Mouse (Mus musculus): ENCODE measurements around the gene Slc44a5. TPM values are rescaled to one million over a fixed set of nuclear protein-coding genes. Genes with fewer than 3 reads are reported as not detected.

Slc44a5 gene
- polyA plus RNA-seq, 1 experiment from 2014 or later, result 0.56 TPM

GRCm38 (mm10) chr3:154209201-154209754 lies 236.0 kb downstream of the Slc44a5 start:
- no peak overlapping the region for H3K4me3 ChIP-seq (ENCODE audit: low read length)
- ATAC-seq (replicated peaks; ENCODE audit: extremely low read depth, insufficient read depth, low FRiP score), result no peak
- no peaks in the 10 kb centered on the region for H3K4me1 ChIP-seq (ENCODE audit: control insufficient read depth, insufficient read depth, low read length)
- 29% methylated on average over 4 of the region's 4 CpGs for WGBS
- H3K27ac ChIP-seq (ENCODE audit: low read length), result no peak overlapping the region
- no peak overlapping the region for H3K9ac ChIP-seq (ENCODE audit: low read length)
- H3K27me3 ChIP-seq (ENCODE audit: control insufficient read depth, insufficient read depth, low read length), result no peaks in the 10 kb centered on the region
- no peaks in the 10 kb centered on the region for H3K36me3 ChIP-seq (ENCODE audit: control insufficient read depth, insufficient read depth)
- no peak overlapping the region for H3K4me2 ChIP-seq (ENCODE audit: low read depth, low read length)
- no peaks in the 10 kb centered on the region for H3K9me3 ChIP-seq (replicated peaks; ENCODE audit: control insufficient read depth, low read length)

- Histone ChIP-seq H3K9ac (ENCODE audit: low read length) (no peak overlapping the region), H3K27ac (ENCODE audit: low read length) (no peak overlapping the region), H3K27me3 (ENCODE audit: control insufficient read depth, insufficient read depth, low read length) (no peaks in the 10 kb centered on the region), H3K4me1 (ENCODE audit: control insufficient read depth, insufficient read depth, low read length) (no peaks in the 10 kb centered on the region), H3K9me3 (replicated peaks; ENCODE audit: control insufficient read depth, low read length) (no peaks in the 10 kb centered on the region), H3K36me3 (ENCODE audit: control insufficient read depth, insufficient read depth) (no peaks in the 10 kb centered on the region), H3K4me3 (ENCODE audit: low read length) (no peak overlapping the region), H3K4me2 (ENCODE audit: low read depth, low read length) (no peak overlapping the region)
- no peak for ATAC-seq (replicated peaks; ENCODE audit: extremely low read depth, insufficient read depth, low FRiP score)
- 24% methylated on average over 4 of the region's 4 CpGs for WGBS
Observed at GRCm38 (mm10) chr3:154209776-154210430, 236.7 kb downstream of the Slc44a5 start.

DNA sequence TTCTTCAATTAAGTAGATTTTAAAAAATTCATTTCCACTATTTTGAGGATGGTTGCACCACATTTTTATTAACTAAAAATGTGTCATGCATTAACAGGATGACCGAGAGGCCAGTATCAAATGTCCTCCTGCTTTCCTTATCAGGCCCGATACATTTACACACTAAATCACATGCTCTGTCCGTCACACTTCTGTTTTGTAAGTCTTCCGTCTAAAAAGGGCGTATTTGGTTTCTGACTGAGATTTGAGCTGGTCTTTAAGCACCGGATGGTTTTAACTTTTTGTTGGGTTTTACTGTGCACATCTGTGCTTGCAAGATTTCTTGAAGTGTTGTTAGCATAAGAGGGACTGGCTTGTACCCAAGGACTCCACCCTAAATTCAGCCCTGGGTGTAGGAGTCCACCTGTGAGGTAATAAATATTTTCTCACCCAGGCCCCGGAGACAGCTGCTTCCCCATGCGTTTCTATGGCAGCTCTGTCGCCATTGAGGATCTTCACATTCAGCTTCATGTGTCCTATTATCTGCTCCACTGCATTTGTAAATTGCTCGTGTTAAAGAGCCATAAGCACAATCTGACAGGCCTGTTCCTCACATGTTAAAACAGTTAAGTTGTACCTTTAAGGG lies 237.3 kb downstream of the Slc44a5 start:
- Histone ChIP-seq H3K27me3 (ENCODE audit: control insufficient read depth, insufficient read depth, low read length) (no peaks in the 10 kb centered on the region), H3K9me3 (replicated peaks; ENCODE audit: control insufficient read depth, low read length) (no peaks in the 10 kb centered on the region), H3K4me3 (ENCODE audit: low read length) (no peak overlapping the region), H3K4me2 (ENCODE audit: low read depth, low read length) (no peak overlapping the region), H3K4me1 (ENCODE audit: control insufficient read depth, insufficient read depth, low read length) (peaks cover 2% of the 10 kb centered on the region; the same call in 1 of the 2 replicates), H3K27ac (ENCODE audit: low read length) (no peak overlapping the region), H3K9ac (ENCODE audit: low read length) (no peak overlapping the region), H3K36me3 (ENCODE audit: control insufficient read depth, insufficient read depth) (no peaks in the 10 kb centered on the region)
- ATAC-seq (replicated peaks; ENCODE audit: extremely low read depth, insufficient read depth, low FRiP score), result no peak
- WGBS, result 56% methylated on average over 10 of the region's 10 CpGs

DNA sequence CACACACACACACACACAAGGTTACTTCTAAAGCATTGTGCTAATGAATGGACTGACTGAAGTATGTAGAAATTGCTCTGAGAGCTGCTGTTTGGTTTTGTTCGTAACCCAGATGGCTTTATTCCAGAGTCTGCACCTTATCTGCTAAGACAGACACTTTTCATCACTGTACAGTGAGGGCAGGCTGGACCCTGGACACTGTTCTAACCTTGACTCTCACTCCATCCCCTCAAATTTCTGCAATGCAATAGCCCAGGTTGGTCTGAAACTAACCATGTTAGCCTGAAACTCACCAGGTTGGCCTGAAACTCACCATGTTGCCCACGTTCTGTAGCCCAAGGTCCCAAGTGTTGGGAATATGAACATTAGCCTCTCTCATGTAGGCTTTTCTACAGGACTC lies 239.3 kb downstream of the Slc44a5 start:
- no peak overlapping the region for H3K4me2 ChIP-seq (ENCODE audit: low read depth, low read length)
- peaks cover 2% of the 10 kb centered on the region; the same call in 1 of the 2 replicates for H3K4me1 ChIP-seq (ENCODE audit: control insufficient read depth, insufficient read depth, low read length)

GRCm38 (mm10) chr3:154215309-154215708 lies 242.1 kb downstream of the Slc44a5 start:
- no peaks in the 10 kb centered on the region for H3K36me3 ChIP-seq (ENCODE audit: control insufficient read depth, insufficient read depth)
- no peaks in the 10 kb centered on the region for H3K27me3 ChIP-seq (ENCODE audit: control insufficient read depth, insufficient read depth, low read length)
- no peaks in the 10 kb centered on the region for H3K9me3 ChIP-seq (replicated peaks; ENCODE audit: control insufficient read depth, low read length)
- no peak for ATAC-seq (replicated peaks; ENCODE audit: extremely low read depth, insufficient read depth, low FRiP score)
- peak overlapping the region; percentile 35; the same call in 1 of the 2 replicates for H3K27ac ChIP-seq (ENCODE audit: low read length)
- 36% methylated on average over 7 of the region's 7 CpGs for WGBS
- H3K4me3 ChIP-seq (ENCODE audit: low read length), result no peak overlapping the region
- no peak overlapping the region for H3K9ac ChIP-seq (ENCODE audit: low read length)
- H3K4me2 ChIP-seq (ENCODE audit: low read depth, low read length), result no peak overlapping the region
- H3K4me1 ChIP-seq (ENCODE audit: control insufficient read depth, insufficient read depth, low read length), result peaks cover 2% of the 10 kb centered on the region; the same call in 1 of the 2 replicates

More for the DNA sequence above, 239.3 kb downstream of the Slc44a5 start:
- no peak overlapping the region for H3K9ac ChIP-seq (ENCODE audit: low read length)
- WGBS, result 76% methylated on average over 2 of the region's 2 CpGs
- H3K27ac ChIP-seq (ENCODE audit: low read length), result no peak overlapping the region
- H3K36me3 ChIP-seq (ENCODE audit: control insufficient read depth, insufficient read depth), result no peaks in the 10 kb centered on the region
- H3K4me3 ChIP-seq (ENCODE audit: low read length), result no peak overlapping the region
- no peaks in the 10 kb centered on the region for H3K27me3 ChIP-seq (ENCODE audit: control insufficient read depth, insufficient read depth, low read length)
- no peaks in the 10 kb centered on the region for H3K9me3 ChIP-seq (replicated peaks; ENCODE audit: control insufficient read depth, low read length)
- no peak for ATAC-seq (replicated peaks; ENCODE audit: extremely low read depth, insufficient read depth, low FRiP score)

- no peaks in the 10 kb centered on the region for H3K36me3 ChIP-seq (ENCODE audit: control insufficient read depth, insufficient read depth)
- H3K4me2 ChIP-seq (ENCODE audit: low read depth, low read length), result no peak overlapping the region
- no peaks in the 10 kb centered on the region for H3K27me3 ChIP-seq (ENCODE audit: control insufficient read depth, insufficient read depth, low read length)
- no peak overlapping the region for H3K9ac ChIP-seq (ENCODE audit: low read length)
- no peak overlapping the region for H3K4me3 ChIP-seq (ENCODE audit: low read length)
- H3K4me1 ChIP-seq (ENCODE audit: control insufficient read depth, insufficient read depth, low read length), result peaks cover 2% of the 10 kb centered on the region; the same call in 1 of the 2 replicates
- H3K9me3 ChIP-seq (replicated peaks; ENCODE audit: control insufficient read depth, low read length), result no peaks in the 10 kb centered on the region
- H3K27ac ChIP-seq (ENCODE audit: low read length), result no peak overlapping the region; the same call in 1 of the 2 replicates
- ATAC-seq (replicated peaks; ENCODE audit: extremely low read depth, insufficient read depth, low FRiP score), result no peak
Observed at GRCm38 (mm10) chr3:154215779-154216178, 242.5 kb downstream of the Slc44a5 start.

- no peaks in the 10 kb centered on the region for H3K9me3 ChIP-seq (replicated peaks; ENCODE audit: control insufficient read depth, low read length)
- H3K4me3 ChIP-seq (ENCODE audit: low read length), result no peak overlapping the region
- 0 out of 2 replicates have a peak, but pooled peaks have one; percentile 37 for ATAC-seq (replicated peaks; ENCODE audit: extremely low read depth, insufficient read depth, low FRiP score)
- H3K27me3 ChIP-seq (ENCODE audit: control insufficient read depth, insufficient read depth, low read length), result no peaks in the 10 kb centered on the region
- H3K4me1 ChIP-seq (ENCODE audit: control insufficient read depth, insufficient read depth, low read length), result no peaks in the 10 kb centered on the region
- no peak overlapping the region for H3K9ac ChIP-seq (ENCODE audit: low read length)
- no peak overlapping the region for H3K4me2 ChIP-seq (ENCODE audit: low read depth, low read length)
- H3K27ac ChIP-seq (ENCODE audit: low read length), result no peak overlapping the region
- H3K36me3 ChIP-seq (ENCODE audit: control insufficient read depth, insufficient read depth), result no peaks in the 10 kb centered on the region
- 41% methylated on average over 8 of the region's 8 CpGs for WGBS
Observed at GRCm38 (mm10) chr3:154222141-154222591, 248.9 kb downstream of the Slc44a5 start.

- WGBS, result 62% methylated on average over 4 of the region's 4 CpGs
- no peak for ATAC-seq (replicated peaks; ENCODE audit: extremely low read depth, insufficient read depth, low FRiP score)
- no peak overlapping the region for H3K4me3 ChIP-seq (ENCODE audit: low read length)
- no peaks in the 10 kb centered on the region for H3K9me3 ChIP-seq (replicated peaks; ENCODE audit: control insufficient read depth, low read length)
- H3K36me3 ChIP-seq (ENCODE audit: control insufficient read depth, insufficient read depth), result no peaks in the 10 kb centered on the region
- no peaks in the 10 kb centered on the region for H3K27me3 ChIP-seq (ENCODE audit: control insufficient read depth, insufficient read depth, low read length)
- no peak overlapping the region for H3K27ac ChIP-seq (ENCODE audit: low read length)
- H3K9ac ChIP-seq (ENCODE audit: low read length), result no peak overlapping the region
- no peaks in the 10 kb centered on the region for H3K4me1 ChIP-seq (ENCODE audit: control insufficient read depth, insufficient read depth, low read length)
- H3K4me2 ChIP-seq (ENCODE audit: low read depth, low read length), result no peak overlapping the region
Observed at GRCm38 (mm10) chr3:154222688-154223087, 249.5 kb downstream of the Slc44a5 start.
